ENCODE assay signal across 20 mouse cellular contexts in genomic region chr11:11777796-11778195, GRCm38 (mm10). TPM values are rescaled to one million over a fixed set of nuclear protein-coding genes. Genes with fewer than 3 reads are reported as not detected.
A peak's percentile ranks its signal among the peaks of the same experiment; 100 is the strongest.
DNase-seq lines count a peak whose midpoint lies in the region.
"Had no signal": no experiment of that assay in that cellular context is flagged by ENCODE, and none has a peak within 500 bp of the region (broad histone marks: within the 10 kb centered on the region; RNA-seq: fewer than 3 reads in every experiment).

No protein-coding gene starts in this region.

- no peaks in the 10 kb centered on the region for H3K27me3 ChIP-seq in heart, embryonic 10.5 days (ENCODE audit: insufficient read depth, poor library complexity, severe bottlenecking)
- H3K27me3 ChIP-seq in splenic B cell, adult 2 months (ENCODE audit: control insufficient read depth, insufficient read depth, low read length, poor library complexity, severe bottlenecking), result no peaks in the 10 kb centered on the region
- H3K27me3 ChIP-seq in forebrain, embryonic 10.5 days (ENCODE audit: poor library complexity, severe bottlenecking), result no peaks in the 10 kb centered on the region
- H3K27me3 ChIP-seq: hindbrain, embryonic 13.5 days had no signal

- no peaks in the 10 kb centered on the region for H3K4me1 ChIP-seq in heart, embryonic 10.5 days
- H3K4me1 ChIP-seq in forebrain, embryonic 10.5 days, result no peaks in the 10 kb centered on the region
- H3K4me1 ChIP-seq: hindbrain, embryonic 10.5 days; hindbrain, embryonic 13.5 days had no signal

- peak; percentile 25 for DNase-seq in heart, embryonic 10.5 days (ENCODE audit: low spot score)
- no peak for DNase-seq in heart, postnatal 36 days
- DNase-seq in spleen, postnatal 36 days (ENCODE audit: low spot score in 2 of 2), result peak; percentile 71 to 72
- no peak for DNase-seq in spleen, postnatal 4 days (ENCODE audit: low spot score in 2 of 2)
- peak; percentile 20 for DNase-seq in induced T-regulatory cell, adult 2 months (ENCODE audit: low read depth)
- DNase-seq in splenic B cell, adult 2 months (ENCODE audit: low read depth, low spot score), result peak; percentile 65
- DNase-seq in kidney, adult 18-20 months, result no peak
- DNase-seq in forebrain, embryonic 10.5 days (ENCODE audit: extremely low spot score, low spot score), result no peak
- DNase-seq: adrenal gland, postnatal 10 days; adrenal gland, postnatal 36 days; cerebellum, adult 18-20 months; cerebellum, adult 9-10 months; cerebellum, postnatal 14 days; forebrain, postnatal 0 days; gastrocnemius, adult 2 months; gastrocnemius, postnatal 14 days; heart, adult 2 months had no signal

- no peaks in the 10 kb centered on the region for H3K9me3 ChIP-seq in heart, embryonic 10.5 days
- H3K9me3 ChIP-seq in forebrain, embryonic 10.5 days, result no peaks in the 10 kb centered on the region
- H3K9me3 ChIP-seq: G1E; hindbrain, embryonic 10.5 days; hindbrain, embryonic 13.5 days had no signal

- WGBS in heart, embryonic 10.5 days, result 87% methylated on average over 2 of the region's 2 CpGs
- WGBS in forebrain, embryonic 10.5 days, result 88% methylated on average over 2 of the region's 2 CpGs

- H3K36me3 ChIP-seq in heart, embryonic 10.5 days, result no peaks in the 10 kb centered on the region
- H3K36me3 ChIP-seq in splenic B cell, adult 2 months (ENCODE audit: control insufficient read depth, insufficient read depth, low read length, poor library complexity, severe bottlenecking), result no peaks in the 10 kb centered on the region; the same call in 1 of the 2 replicates
- no peaks in the 10 kb centered on the region for H3K36me3 ChIP-seq in forebrain, embryonic 10.5 days (replicated peaks)
- H3K36me3 ChIP-seq: hindbrain, embryonic 10.5 days; hindbrain, embryonic 13.5 days had no signal

- no peak overlapping the region for H3K4me3 ChIP-seq in heart, embryonic 10.5 days
- no peak overlapping the region for H3K4me3 ChIP-seq in forebrain, embryonic 10.5 days
- H3K4me3 ChIP-seq: gastrocnemius, adult 2 months; heart, adult 2 months; hindbrain, embryonic 10.5 days; hindbrain, embryonic 13.5 days had no signal

- intact Hi-C loops in heart, postnatal 36 days (cut with DNase I), result no loop called here

- H3K27ac ChIP-seq in heart, embryonic 10.5 days, result no peak overlapping the region
- no peak overlapping the region for H3K27ac ChIP-seq in forebrain, embryonic 10.5 days
- H3K27ac ChIP-seq: gastrocnemius, adult 2 months; heart, adult 2 months; hindbrain, embryonic 10.5 days; hindbrain, embryonic 13.5 days had no signal

RNA-seq across cellular contexts. Expression of gene Fignl1, which starts 31.0 kb away (rescaled TPM):
- polyA plus RNA-seq in heart, embryonic 10.5 days (2016; fragmentation: Nextera tagmentation; extraction: Ambion mirVana), result 94.9 and 96.4 TPM in 2 replicates
- total RNA-seq in heart, postnatal 36 days (2021), result 1 to 10 TPM in 1 of 2 experiments, under 1 TPM in 1; 0.81 to 1.8 TPM
- polyA plus RNA-seq in forebrain, embryonic 10.5 days (2016; fragmentation: Nextera tagmentation; extraction: Ambion mirVana), result 101 and 114 TPM in 2 replicates

Comparison
In these comparisons a context has a peak if more than half of its experiments do, and no peak if none do; other contexts are left out.
1. DNase-seq: peak in heart, embryonic 10.5 days (single experiment), spleen, postnatal 36 days (2 of 2), induced T-regulatory cell, adult 2 months (single experiment) and splenic B cell, adult 2 months (single experiment); none in heart, postnatal 36 days (0 of 2), spleen, postnatal 4 days (0 of 2), kidney, adult 18-20 months (single experiment) and forebrain, embryonic 10.5 days (single experiment).